Mouse (Mus musculus) lung, embryonic 14.5 days (tissue): ENCODE results near the gene Hspb7. TPM values are rescaled to one million over a fixed set of nuclear protein-coding genes. Genes with fewer than 3 reads are reported as not detected.

ENCODE experiments used
- ATAC-seq: fragments of 200-750 bp; cut with Nextera tagmentation; 2 replicates; pipeline ENCODE4 v1.8.0; 2017; ENCODE audit warnings: mild to moderate bottlenecking, moderate TSS enrichment, moderate library complexity; ENCODE audit not compliant: insufficient read depth
- DNase-seq: peaks from one replicate; pipeline ENCODE4 v3.0.0-alpha.2; 2015
- H3K27ac ChIP-seq: fragments of 300-500 bp; sonication (generic); 2 replicates; pipeline ENCODE4 v1.5.1; 2014; ENCODE audit warnings: low read depth, mild to moderate bottlenecking, moderate library complexity
- H3K27me3 ChIP-seq: fragments of 300-500 bp; sonication (generic); 2 replicates; pipeline ENCODE4 v1.6.1; 2014; ENCODE audit warnings: low read length, control low read depth; ENCODE audit not compliant: insufficient read depth
- H3K36me3 ChIP-seq: fragments of 300-500 bp; sonication (generic); 2 replicates; pipeline ENCODE4 v1.6.1; 2014; ENCODE audit warnings: control low read depth; ENCODE audit not compliant: insufficient read depth
- H3K4me1 ChIP-seq: fragments of 300-500 bp; sonication (generic); 2 replicates; pipeline ENCODE4 v1.6.1; 2014; ENCODE audit warnings: antibody characterized with exemption, control low read depth; ENCODE audit not compliant: insufficient read depth
- H3K4me2 ChIP-seq: fragments of 300-500 bp; sonication (generic); 2 replicates; pipeline ENCODE4 v1.6.1; 2014; ENCODE audit warnings: mild to moderate bottlenecking
- H3K4me3 ChIP-seq: fragments of 300-500 bp; sonication (generic); 2 replicates; pipeline ENCODE4 v1.5.1; 2014; ENCODE audit warnings: low read depth, low read length
- H3K9ac ChIP-seq: fragments of 300-500 bp; sonication (generic); 2 replicates; pipeline ENCODE4 v1.6.1; 2014
- H3K9me3 ChIP-seq: fragments of 300-500 bp; sonication (generic); 2 replicates; pipeline ENCODE4 v1.6.1; 2016; ENCODE audit warnings: low read depth, low read length, control low read depth
- CTCF ChIP-seq: IDR thresholded peaks from 2 replicates; pipeline ENCODE4 v1.5.1; 2016; ENCODE audit warnings: antibody characterized with exemption, low read depth
- WGBS: fragments of 180-500 bp; shearing (Covaris S2); extraction: QIAGEN DNeasy Blood & Tissue Kit; methylation state at CpG from one replicate; pipeline ENCODE4 v1.1.7; 2014; 5-methylcytosine and 5-hydroxymethylcytosine counted together
- polyA plus RNA-seq: library from polyadenylated mRNA; unstranded; fragments of >200 nt; fragmentation: Nextera tagmentation; extraction: Ambion mirVana; gene quantifications from 2 replicates; pipeline ENCODE4 v1.2.1, GENCODE M21; 2014

Gene Hspb7
- polyA plus RNA-seq, 1 experiment from 2014 or later = 0.80 TPM

DNA sequence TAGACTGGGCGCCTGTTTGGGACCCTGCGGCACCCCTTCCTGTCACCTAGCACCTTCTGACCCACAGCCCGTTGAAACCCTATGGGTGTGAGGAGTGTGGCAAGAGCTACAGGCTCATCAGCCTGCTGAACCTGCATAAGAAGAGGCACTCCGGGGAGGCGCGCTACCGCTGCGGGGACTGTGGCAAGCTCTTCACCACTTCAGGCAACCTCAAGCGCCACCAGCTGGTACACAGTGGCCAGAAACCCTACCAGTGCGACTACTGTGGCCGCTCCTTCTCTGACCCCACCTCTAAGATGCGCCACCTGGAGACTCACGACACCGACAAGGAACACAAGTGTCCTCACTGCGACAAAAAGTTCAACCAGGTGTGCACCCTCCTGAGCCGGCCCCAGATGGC lies 44.1 kb downstream of the Hspb7 start:
- WGBS = 74% methylated on average over 16 of the region's 16 CpGs
- H3K36me3 ChIP-seq = peaks cover 80% of the 10 kb centered on the region

GRCm38 (mm10) chr4:141465512-141466288 lies 45.1 kb downstream of the Hspb7 start:
- H3K27me3 ChIP-seq = no peaks in the 10 kb centered on the region
- no peak overlapping the region for H3K27ac ChIP-seq
- H3K4me3 ChIP-seq = no peak overlapping the region
- WGBS = 89% methylated on average over 34 of the region's 34 CpGs
- no peak for ATAC-seq
- H3K4me1 ChIP-seq = no peaks in the 10 kb centered on the region
- no peaks in the 10 kb centered on the region for H3K9me3 ChIP-seq
- peaks cover 87% of the 10 kb centered on the region for H3K36me3 ChIP-seq
- no peak for DNase-seq
- no peak overlapping the region for H3K4me2 ChIP-seq
- TF ChIP-seq CTCF = no peak
- no peak overlapping the region for H3K9ac ChIP-seq

More for the DNA sequence above, 44.1 kb downstream of the Hspb7 start:
- no peak for DNase-seq
- H3K27me3 ChIP-seq = no peaks in the 10 kb centered on the region
- no peak for TF ChIP-seq CTCF
- H3K27ac ChIP-seq = no peak overlapping the region
- H3K4me2 ChIP-seq = no peak overlapping the region
- H3K4me3 ChIP-seq = no peak overlapping the region
- no peak for ATAC-seq
- no peak overlapping the region; the same call in 1 of the 2 replicates for H3K9ac ChIP-seq
- H3K4me1 ChIP-seq = no peaks in the 10 kb centered on the region
- H3K9me3 ChIP-seq = no peaks in the 10 kb centered on the region

GRCm38 (mm10) chr4:141466289-141466795 lies 45.8 kb downstream of the Hspb7 start:
- H3K4me3 ChIP-seq = no peak overlapping the region
- no peak overlapping the region for H3K27ac ChIP-seq
- no peaks in the 10 kb centered on the region for H3K27me3 ChIP-seq
- no peaks in the 10 kb centered on the region for H3K9me3 ChIP-seq
- H3K36me3 ChIP-seq = peaks cover 93% of the 10 kb centered on the region
- no peaks in the 10 kb centered on the region for H3K4me1 ChIP-seq
- no peak overlapping the region for H3K9ac ChIP-seq
- no peak overlapping the region for H3K4me2 ChIP-seq
- no peak for DNase-seq
- no peak for ATAC-seq
- TF ChIP-seq CTCF = no peak
- 88% methylated on average over 16 of the region's 16 CpGs for WGBS

DNA sequence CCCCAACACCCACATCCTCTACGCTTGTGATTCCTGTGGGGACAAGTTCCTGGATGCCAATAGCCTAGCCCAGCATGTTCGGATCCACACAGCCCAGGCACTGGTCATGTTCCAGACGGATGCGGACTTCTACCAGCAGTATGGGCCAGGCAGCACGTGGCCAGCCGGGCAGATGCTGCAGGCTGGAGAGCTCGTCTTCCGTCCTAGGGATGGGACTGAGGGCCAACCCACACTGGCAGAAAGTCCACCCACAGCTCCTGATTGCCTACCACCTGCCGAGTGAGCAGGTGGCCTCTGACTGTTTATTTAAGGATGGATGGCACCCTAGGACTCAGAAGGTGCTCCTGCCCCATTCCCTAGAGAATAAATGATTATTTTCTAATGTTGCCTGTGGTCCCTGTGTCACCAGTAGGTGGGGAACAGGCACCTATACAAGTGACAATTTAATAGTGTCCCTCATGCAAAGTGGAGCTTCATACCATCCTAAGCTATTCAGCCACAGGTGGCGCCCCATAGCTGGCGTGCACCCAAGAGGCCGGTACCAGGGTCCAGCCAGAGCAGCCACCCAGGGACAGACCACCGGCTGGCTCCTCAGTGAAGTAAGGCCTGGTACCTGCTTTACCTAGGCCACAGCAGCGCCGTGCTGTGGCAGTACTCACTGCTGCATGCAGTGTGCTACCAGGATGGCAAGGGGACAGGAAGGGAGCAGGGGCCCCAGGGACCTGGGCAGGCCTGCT lies 46.4 kb downstream of the Hspb7 start:
- Histone ChIP-seq H3K4me2 (no peak overlapping the region), H3K4me1 (no peaks in the 10 kb centered on the region), H3K27ac (no peak overlapping the region), H3K27me3 (no peaks in the 10 kb centered on the region), H3K36me3 (peaks cover 98% of the 10 kb centered on the region), H3K4me3 (no peak overlapping the region), H3K9ac (no peak overlapping the region), H3K9me3 (no peaks in the 10 kb centered on the region)
- ATAC-seq = no peak
- 82% methylated on average over 15 of the region's 15 CpGs for WGBS
- peak; percentile 14; the same call in 1 of the 2 replicates for TF ChIP-seq CTCF
- no peak for DNase-seq

DNA sequence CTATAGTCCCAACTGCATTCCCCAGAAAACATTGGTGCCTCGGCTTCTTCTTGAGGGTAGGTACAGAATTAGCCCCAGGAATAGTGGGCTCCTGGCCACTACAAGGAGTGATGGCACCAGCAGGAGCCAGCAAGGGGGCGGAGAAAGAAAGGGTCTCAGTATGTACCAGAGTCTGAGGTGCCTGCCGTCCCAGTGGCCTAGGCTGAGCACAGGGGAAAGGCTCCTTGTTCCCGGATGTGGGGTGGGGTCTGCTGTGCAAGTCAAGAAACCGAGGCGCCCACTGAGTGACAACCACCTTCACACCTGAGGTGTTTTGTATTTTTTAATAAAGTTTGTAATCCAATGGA lies 47.0 kb downstream of the Hspb7 start:
- H3K36me3 ChIP-seq = peaks cover 98% of the 10 kb centered on the region
- TF ChIP-seq CTCF = no peak
- ATAC-seq = no peak
- H3K27ac ChIP-seq = no peak overlapping the region
- DNase-seq = no peak
- no peaks in the 10 kb centered on the region for H3K9me3 ChIP-seq
- H3K4me2 ChIP-seq = no peak overlapping the region
- 77% methylated on average over 6 of the region's 6 CpGs for WGBS
- no peak overlapping the region for H3K9ac ChIP-seq
- no peaks in the 10 kb centered on the region for H3K27me3 ChIP-seq
- no peak overlapping the region for H3K4me3 ChIP-seq
- H3K4me1 ChIP-seq = no peaks in the 10 kb centered on the region

DNA sequence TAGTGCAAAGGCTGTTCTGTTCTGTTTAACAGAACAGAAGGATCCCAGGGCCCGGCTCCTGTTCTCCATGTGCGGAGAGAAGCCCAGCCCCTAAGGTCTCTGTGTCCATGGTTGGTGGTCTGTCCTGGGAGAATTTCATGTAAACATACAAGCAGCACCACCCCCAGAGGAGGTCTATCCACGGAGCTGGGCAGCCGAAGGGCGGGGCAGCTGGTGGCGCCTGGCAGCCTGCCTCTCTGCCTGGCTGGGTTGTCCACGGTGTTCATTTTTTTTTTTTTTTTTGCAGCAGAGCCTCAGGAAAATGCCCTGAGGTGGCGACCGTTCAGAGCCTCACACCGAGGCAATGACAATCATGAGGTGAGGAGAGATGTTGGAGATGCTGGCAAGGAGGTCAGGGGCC lies 48.0 kb downstream of the Hspb7 start:
- Histone ChIP-seq H3K9me3 (no peaks in the 10 kb centered on the region), H3K27ac (0 out of 2 replicates have a peak overlapping the region, but pooled peaks have one; percentile 20), H3K4me3 (no peak overlapping the region), H3K4me2 (no peak overlapping the region), H3K36me3 (peaks cover 98% of the 10 kb centered on the region), H3K27me3 (no peaks in the 10 kb centered on the region), H3K9ac (no peak overlapping the region), H3K4me1 (no peaks in the 10 kb centered on the region)
- DNase-seq (no peak), ATAC-seq (no peak)
- WGBS = 35% methylated on average over 10 of the region's 10 CpGs
- no peak for TF ChIP-seq CTCF

DNA sequence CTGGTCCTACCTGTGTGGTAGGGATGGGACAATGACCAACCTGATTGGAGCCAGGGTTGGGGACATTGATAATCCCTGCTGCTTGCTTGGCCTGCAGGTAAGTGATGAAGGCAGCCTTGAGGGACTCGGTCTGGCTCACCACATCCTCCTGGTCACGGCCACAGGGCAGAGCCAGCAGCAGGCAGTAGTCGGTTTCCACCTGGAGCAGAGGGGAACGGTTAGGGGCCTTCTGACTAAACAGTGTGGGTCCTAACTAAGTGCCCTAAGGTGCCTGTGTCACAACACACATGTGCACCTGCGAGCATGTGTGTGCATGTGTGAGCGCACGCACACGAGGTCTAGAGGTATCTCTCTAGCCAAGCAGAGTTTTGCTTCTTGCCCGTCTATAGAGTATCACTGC lies 48.8 kb downstream of the Hspb7 start:
- Histone ChIP-seq H3K4me2 (no peak overlapping the region), H3K4me3 (no peak overlapping the region), H3K27ac (no peak overlapping the region), H3K9me3 (no peaks in the 10 kb centered on the region), H3K9ac (no peak overlapping the region), H3K27me3 (no peaks in the 10 kb centered on the region), H3K4me1 (no peaks in the 10 kb centered on the region), H3K36me3 (peaks cover 98% of the 10 kb centered on the region)
- 85% methylated on average over 9 of the region's 9 CpGs for WGBS
- no peak for TF ChIP-seq CTCF
- ATAC-seq = no peak
- no peak for DNase-seq
